Mouse (Mus musculus): ENCODE data around the gene Lsr.
"Not testable (repeated sequence)": the region's sequence is repeated elsewhere in the genome, so short reads cannot be mapped to it uniquely, and the experiment has no call there.

- TF ChIP-seq GATA1 (IDR thresholded peaks at IDR 0.05; ENCODE audit: borderline replicate concordance, low read length); FLI1 (IDR thresholded peaks at IDR 0.05; ENCODE audit: low read length): not testable (repeated sequence)
Measured at GRCm38 (mm10) chr7:30924581-30924980, 48.7 kb downstream of the Lsr start, which contains the start of gene Hamp2.

All from megakaryocyte, embryonic 14.5 days (primary cell).